Mouse (Mus musculus): Measurements from ENCODE around the gene Hs6st1.

The Hs6st1 gene

DNA sequence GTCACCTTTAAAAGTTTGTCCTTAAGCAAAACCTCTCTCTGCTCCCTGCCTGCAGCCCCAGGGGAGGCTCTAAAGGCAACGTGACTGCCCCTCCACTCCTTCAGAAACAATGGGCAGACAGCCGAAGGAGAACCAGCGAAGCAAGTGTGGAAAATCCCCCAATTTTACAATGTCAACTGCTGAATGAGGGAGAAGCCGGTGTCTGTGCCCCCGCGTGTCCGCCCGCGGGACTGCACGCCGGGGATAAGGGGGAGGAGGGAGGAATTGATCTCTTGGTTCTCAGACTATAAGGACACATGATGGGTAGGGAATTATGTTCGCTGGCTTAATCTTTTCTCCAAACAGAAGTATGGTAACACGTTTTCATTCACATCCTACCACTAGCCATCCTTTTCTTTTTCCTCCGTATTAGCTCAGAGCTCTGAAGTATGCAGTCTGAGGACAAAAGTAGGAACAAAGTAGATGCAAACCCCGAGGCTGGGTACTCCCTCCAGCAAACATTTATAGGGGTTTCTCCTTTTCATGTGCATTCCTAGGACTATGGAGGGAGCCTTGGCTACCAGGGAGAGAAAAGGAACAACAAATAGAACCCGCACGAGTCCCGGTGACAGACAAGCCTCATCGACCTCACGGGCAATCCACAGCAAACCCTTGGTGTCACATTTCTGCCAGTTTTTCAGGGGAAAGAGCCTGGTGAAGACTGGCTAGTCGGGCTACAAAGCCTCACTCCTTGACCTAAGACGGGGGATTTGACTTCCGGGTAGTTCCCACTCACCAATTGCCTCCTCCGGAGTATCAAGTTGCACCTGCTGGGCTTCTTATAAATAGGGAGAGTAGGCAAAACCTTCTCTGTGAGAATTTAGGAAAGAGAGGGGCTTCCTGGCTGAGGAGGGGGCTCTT, 3.1 kb upstream of the Hs6st1 start:
- peak; percentile 87 for DNase-seq (ENCODE audit: low read depth, low spot score)

DNA sequence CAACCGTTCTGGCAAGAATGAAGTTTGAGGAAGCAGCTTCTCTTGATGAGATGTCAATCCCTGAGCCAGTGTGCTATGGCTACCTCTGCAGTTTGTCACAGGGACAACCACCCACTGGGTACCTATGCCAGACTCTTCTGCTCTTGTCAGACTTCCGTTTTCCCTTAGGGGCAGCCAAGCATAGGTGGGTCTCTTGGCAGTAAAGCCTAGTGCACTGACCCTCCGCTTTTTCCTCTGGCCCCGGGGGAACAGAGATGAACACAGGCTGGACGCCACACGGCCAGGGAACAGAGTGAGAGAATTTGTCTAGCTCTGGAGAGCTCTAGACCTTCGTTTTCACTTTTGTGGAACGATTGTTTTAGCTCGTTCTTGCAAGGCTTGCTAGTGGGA, 2.4 kb upstream of the Hs6st1 start:
- DNase-seq (ENCODE audit: low read depth, low spot score), result no peak

DNA sequence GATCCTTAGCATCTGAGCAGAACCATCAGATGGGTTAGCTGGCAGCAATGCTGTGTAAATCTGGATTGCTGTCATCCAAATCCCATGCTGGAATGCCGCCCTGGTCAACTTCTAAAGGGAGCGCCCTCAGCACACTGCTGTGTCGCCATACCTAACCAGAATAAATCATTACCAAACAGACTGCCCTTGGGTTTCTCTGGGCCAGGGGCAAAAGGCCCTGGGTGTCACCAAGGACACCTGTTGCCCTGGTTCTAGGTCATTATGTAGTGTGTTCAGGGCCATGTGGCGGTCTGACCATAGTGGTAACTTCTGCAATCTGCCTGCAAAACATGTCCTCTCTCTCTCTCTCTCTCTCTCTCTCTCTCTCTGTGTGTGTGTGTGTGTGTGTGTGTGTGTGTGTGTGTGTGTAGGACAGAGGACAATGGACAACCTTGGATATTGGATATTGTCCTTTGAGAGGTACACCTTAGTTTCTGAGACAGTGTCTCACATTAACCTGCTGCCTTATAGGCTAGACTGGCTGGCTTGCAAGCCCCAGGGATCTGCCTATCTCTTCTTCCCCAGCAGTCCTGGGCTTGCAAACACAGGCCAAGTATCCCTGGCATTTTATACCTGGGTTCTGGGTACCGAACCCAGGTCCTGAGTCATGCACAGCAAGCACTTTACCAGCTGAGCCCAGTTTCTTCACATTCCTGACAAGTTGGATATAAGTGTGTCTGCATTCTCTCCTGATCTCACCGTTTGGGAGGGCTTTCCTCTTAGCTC, 1.8 kb upstream of the Hs6st1 start:
- no peak for DNase-seq (ENCODE audit: low read depth, low spot score)

DNA sequence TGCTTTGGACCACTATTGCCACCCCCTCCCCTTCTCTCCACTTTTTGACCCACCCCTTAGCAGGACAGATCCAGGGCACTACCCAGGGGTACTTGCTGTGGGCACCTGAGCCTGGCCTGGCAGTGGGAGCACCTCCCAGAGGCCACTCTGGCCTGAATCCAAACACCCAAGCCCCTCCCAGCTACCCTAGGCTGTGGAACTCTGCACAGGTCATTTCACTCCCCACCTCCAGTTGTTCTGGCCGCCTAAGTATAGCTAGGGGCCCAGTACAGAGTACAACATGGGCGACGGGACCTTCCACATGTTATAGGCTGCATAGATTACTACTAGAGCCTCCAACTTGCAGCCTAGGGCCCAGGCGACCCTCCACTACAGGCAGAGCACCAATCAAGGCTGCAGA, 999 bp upstream of the Hs6st1 start:
- no peak for DNase-seq (ENCODE audit: low read depth, low spot score)

DNA sequence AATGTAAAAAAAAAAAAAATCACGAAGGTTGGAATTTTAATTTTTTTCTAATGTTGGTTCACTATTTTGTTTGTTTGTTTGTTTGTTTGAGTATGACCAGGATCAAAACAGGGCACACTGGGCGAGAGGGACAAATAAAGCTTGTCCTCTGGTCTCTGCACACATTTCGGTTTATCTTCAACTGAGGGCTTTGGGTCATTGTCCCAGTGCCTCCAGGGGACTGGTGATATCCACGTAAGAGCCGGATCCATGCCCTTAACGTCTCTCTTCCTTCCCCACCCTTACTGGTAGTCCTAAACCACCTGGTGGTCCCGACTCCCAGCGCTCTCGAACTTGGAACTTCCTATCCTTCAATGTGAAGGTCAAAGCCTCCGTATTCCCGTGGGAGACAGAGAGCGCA, 589 bp upstream of the Hs6st1 start:
- DNase-seq (ENCODE audit: low read depth, low spot score), result no peak

DNA sequence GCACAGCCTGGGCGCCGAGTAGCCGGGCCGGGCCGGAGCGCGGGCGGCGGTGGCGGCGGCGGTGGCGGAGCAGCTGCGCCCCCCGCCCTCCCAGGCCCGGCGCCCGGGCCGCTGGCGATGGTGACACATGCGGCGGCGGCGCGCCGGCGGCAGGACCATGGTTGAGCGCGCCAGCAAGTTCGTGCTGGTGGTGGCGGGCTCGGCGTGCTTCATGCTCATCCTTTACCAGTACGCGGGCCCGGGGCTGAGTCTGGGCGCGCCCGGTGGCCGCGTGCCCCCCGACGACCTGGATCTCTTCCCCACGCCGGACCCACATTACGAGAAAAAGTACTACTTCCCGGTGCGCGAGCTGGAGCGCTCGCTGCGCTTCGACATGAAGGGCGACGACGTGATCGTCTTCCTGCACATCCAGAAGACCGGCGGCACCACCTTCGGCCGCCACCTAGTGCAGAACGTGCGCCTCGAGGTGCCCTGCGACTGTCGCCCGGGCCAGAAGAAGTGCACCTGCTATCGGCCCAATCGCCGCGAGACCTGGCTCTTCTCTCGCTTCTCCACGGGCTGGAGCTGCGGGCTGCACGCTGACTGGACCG, 426 bp downstream of the Hs6st1 start:
- DNase-seq (ENCODE audit: low read depth, low spot score), result no peak

DNA sequence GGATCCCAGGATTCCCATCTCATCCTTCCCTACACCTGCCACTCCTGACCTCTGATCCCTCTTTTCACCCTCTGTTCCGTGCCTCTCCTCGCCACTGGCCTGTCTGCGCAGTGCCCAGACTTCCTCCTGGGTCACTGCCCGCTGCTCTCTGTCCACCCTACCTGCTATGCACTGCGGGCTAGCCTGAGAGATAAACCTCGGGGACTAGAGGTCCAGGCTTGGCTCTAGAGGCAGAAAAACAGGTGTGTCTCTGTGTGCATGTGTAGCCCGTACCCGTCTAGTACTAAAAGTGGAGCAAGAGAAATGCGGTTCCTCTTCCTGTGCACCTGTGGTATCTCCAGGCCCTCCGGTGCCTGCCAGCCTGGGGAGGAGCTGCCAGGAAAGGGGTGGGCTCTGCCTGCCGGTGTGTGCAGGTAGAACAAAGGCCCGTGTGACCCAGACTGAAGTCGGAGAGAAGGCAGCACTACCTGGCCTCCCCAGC, 1.1 kb downstream of the Hs6st1 start:
- DNase-seq (ENCODE audit: low read depth, low spot score), result no peak

DNA sequence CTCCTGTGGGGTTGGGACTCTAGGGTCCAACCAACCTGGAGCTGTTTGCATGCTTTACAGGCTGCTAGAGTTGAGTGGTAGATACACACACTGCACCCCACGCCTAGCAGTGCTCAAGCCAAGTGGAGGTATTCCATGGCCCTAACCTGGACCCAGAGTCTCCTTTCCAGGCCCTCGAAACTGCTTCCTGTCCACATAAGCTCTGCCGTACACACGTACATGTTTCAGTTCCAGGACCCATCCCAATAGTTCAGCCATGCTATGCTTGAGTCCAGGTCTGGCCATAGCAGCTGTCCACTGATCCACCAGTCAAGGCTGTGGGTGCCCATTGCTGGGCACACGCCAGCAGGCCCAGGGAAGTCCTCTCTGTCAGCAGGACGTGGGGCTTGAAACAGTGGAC, 2.0 kb downstream of the Hs6st1 start:
- DNase-seq (ENCODE audit: low read depth, low spot score), result no peak

DNA sequence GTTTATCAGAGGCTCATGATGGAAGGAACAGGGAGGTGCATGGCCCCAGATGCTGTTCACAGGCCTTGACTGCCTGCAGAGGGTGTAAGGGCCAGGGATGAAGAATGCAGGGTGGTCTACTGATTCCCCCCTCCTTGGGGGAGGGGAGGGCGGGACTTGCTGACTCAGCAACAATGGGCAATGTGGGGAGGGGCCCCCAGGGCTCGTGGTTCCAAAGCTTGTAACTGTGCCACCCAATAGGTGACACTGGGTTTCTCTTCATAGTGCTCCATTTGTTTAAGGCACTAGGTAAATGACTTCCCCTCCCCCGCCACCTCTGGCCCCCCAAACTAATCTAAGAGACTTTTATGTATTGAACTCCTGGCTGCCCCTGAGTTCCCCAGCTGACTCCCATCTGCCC, 2.5 kb downstream of the Hs6st1 start:
- no peak for DNase-seq (ENCODE audit: low read depth, low spot score)

DNA sequence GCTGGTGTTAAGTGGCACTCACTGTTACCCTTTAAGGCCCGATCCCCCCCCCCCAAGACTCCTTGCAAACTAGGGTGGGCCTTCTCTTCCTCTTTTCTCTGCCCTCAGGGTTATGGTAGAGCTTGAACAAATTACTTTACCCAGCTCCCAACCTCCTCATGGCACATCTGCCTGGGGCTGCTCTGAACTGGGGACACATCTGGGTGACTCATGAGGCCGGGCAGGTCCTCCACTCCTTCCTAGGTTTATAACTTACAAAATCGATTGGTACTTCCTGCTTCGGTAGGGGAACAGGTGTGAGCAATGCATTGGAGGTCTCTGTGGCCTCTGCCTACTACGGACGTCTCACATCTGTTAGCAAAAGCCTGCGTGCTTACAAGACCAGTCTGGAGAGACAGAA, 3.0 kb downstream of the Hs6st1 start:
- no peak for DNase-seq (ENCODE audit: low read depth, low spot score)

DNA sequence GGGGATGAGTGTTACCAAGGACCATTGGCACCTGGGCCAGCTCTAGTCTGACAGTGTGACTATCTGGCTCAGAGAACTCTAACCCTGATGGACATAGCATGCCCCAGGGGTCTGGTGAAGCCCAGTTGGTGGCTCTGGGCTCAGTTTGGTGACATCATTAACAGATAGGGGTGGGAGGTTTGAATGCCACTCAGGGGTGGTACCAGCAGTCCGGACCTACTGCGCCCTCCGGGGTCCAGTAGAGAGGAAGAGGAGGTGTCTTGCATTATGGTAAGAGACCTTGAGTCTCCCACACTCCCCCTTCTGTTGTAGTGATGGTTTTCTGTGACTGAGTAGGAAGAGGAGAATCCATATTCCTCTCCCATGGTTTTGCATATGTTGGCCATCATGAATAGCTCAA, 3.4 kb downstream of the Hs6st1 start:
- DNase-seq (ENCODE audit: low read depth, low spot score), result no peak

DNA sequence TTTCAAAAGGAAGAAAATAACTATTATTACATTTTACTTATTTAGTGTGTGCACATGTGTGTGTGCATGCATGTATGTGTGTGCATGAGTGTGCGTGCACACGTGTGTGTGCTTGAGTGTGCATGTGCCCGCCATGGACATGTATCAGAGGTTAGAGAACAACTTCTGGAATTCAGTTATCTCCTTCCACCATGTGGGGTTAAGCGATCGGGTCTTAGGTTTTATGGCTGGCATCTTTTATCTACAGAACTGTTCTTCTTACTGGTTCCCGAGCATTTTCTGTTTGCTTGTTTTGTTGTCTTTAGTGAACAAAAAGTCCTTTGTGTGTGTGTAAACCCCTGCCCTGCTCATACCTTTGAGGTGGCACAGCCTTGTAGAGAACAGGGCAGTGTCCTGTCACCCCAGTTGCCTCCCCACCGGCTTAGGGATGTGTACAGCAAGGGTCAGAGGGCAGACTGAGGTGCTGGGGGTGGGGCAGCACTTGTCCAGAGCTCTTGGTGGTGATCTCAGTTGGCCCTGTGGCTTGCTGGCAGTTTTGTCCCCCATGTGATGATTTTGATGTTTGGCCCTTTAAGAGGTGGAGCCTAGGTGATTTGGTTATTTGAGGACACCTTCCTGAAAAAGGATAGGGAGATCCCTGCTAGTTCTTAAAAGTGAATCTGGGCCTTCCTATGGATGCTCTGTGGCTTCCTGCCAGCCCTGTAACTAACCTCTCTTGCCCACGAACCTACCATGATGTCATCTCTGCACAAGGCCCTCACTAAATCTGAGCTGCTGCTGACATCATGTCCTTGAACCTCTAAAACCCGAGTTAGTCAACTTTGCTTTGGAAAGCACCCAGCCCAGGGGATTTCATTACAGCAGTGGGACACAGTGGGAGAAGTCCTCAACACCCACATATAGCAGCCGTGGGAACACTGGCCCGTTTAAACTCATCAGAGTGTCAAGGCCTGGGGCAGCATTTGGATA, 4.7 kb downstream of the Hs6st1 start:
- DNase-seq (ENCODE audit: low read depth, low spot score), result no peak

DNA sequence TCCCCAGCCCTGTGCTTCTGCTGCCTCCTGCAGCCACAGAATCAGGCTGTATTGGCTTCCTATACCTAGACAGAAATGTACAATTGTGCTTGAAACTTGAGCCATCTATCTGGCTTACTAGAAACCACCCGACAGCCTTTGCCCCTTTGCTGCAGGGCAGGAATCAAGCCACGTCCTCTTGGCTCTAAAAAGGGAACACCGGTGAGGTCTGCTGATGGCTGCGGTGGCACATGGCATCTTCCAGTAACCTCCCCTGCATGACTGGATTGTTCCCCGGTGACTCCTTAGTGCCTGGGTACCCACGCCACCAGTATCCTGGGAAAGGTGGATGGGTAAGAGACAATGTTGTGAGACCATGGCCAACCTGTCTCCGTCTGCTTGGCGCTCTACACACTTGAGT, 5.4 kb downstream of the Hs6st1 start:
- no peak for DNase-seq (ENCODE audit: low read depth, low spot score)

DNA sequence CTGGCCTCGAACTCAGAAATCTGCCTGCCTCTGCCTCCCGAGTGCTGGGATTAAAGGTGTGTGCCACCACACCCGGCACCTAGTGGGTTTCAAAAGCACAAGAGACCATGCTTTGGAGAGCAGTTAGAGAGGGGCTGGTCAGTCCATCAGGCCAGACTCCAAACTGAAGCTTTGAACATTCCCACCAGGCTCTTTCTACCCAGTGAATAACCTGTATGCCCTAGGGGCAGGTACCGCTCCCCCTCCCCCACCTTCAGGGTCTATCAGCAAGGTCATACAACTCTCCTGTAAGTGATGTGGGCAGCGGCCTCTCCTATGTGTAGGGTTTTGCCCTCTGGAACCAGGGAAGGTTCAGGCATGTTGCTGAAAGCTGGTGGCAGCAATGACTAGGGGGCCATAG, 6.0 kb downstream of the Hs6st1 start:
- DNase-seq (ENCODE audit: low read depth, low spot score), result no peak

DNA sequence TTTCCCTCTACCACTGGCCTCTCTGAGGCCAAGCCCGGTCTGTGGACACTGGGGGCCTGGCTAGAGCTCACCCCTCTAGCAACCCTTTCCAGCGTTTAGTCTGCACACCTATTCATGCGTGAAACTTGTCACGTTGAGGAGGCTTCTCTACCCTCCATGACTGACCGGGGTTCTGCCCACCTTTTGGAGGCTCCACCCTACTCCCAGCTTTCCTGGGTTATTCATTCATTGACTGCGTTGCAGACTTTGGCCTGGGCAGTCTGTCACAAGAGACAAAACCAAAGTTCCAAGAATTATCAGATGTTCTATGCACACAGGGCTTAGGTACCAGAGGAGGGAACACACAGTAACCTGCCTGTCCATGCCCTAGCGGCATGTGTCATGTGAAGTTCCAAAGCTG, 6.8 kb downstream of the Hs6st1 start:
- DNase-seq (ENCODE audit: low read depth, low spot score), result no peak

DNA sequence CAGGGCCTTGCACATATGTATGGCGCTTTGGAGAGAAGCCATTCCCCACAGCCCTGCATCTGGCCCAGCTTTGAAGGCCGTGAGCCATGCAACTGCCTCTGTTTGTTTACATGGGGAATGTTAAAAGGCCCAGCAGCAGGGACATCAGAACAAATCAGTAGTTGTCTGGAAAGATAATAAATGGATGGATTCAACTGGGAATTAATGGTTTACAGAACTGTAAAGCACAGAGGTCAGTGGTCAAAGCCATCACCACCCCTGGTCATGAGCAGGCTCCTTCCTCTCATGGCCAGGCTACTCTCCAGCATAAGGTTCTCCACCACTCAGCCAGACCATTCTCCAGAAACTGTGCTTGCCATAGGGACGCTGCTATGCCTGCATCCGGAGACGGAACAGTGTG, 7.5 kb downstream of the Hs6st1 start:
- DNase-seq (ENCODE audit: low read depth, low spot score), result no peak

DNA sequence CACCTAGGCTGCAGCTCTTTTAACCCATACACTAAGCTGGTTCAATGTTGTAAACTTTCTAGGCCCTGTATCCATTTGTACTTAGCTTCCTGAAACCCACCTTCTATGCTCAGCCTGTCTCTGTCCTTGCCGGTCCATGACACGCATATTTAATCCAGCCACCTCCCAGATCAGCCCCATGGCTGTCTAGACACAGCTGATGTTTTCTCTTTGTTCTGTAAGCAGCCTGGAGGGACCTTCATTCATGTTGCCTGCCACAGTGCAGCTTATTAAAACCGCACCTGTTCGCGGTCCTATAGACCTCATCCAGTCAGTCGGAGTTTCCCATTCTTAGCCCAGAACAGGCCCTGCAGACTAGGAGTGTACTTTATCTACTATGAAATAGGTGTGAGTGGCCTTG, 8.9 kb downstream of the Hs6st1 start:
- DNase-seq (ENCODE audit: low read depth, low spot score), result no peak

DNA sequence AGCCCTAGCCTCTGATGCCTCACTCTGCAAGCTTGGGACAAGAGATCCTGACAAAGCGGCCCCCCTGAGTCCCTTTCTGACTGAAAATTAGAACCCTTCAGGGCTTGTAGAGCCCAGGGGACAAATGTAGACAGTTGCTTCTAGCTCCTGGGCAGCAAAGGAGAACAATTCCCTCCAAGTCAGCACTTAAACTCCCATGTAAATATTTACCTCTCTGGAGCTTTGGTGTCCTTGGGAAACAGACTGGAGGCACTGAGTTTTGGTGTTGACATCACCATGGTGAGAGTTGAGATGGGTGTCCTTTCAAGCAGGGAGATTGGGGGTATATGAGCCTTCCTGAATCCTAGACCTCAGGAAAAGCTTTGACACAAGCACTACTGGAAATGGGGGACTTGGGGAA, 10.1 kb downstream of the Hs6st1 start:
- no peak for DNase-seq (ENCODE audit: low read depth, low spot score)

DNA sequence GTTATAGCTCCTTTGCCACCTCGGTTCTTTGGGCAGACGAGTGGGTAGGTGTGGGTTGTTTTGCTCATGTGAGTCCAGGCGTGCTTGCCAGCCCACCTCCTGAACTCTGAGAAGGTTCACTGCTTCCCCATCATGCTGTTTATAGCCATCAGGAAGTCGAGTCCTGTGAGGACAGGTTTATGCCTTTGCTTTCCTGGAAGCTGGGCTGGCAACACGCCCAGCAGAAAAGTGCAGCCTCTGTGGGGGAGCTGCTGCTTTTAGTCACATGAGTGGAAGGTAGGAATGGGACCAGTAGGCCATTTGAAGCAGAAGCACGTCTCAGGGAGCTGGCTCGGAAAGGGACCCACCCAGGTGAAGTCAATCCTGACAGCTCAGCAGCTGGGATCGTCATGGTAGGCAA, 11.5 kb downstream of the Hs6st1 start:
- no peak for DNase-seq (ENCODE audit: low read depth, low spot score)

DNA sequence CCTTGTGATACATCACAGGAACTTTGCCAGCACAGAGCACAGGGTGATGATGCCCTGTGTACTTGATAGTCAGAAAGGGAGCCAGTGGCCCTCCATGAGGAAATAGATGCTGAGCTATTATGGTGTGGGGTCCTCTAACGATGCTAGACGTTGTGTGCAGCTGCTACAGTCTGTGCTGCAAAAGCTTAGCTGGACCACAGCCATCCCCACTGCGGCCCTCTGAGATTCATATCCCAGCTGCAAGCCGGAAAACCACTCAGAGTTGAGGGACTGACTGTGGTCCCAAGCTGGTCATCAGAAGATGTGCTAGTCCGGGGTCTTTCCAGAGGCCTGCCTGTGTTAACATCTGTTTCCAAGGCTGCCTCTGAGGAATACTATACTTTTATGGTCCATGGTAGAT, 12.8 kb downstream of the Hs6st1 start:
- DNase-seq (ENCODE audit: low read depth, low spot score), result no peak

DNA sequence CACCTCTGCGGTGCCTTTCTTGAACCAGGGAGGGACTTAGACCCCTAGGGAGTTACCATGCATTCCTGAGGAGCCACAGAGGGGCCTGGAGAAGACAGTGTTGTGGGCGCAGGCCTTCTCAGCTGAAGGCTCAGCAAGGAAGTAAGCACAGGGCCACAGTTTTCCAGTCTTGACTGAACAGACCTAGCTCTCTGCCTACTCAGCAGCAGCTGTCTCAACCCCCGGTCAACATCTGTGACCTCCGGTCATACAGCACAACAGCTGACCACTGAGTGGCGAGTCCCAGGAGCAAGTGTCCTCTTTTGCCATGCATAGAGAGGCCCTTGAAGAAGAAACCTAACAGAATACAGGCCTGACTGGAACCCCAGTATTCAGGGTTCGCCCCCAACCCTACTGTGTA, 14.0 kb downstream of the Hs6st1 start:
- no peak for DNase-seq (ENCODE audit: low read depth, low spot score)

Measured in embryo, embryonic 11.5 days (tissue).